Mouse (Mus musculus) heart, embryonic 14.5 days (tissue): Measurements from ENCODE around the gene Efna1. TPM values are rescaled to one million over a fixed set of nuclear protein-coding genes. Genes with fewer than 3 reads are reported as not detected.

Source experiments
- ATAC-seq: fragments of 200-750 bp; cut with Nextera tagmentation; 2 replicates; pipeline ENCODE4 v1.8.0; 2017; ENCODE audit warnings: low read depth, moderate TSS enrichment; ENCODE audit not compliant: insufficient number of reproducible peaks, insufficient read depth, low FRiP score
- H3K27ac ChIP-seq, 2 experiments: fragments of 200-500 bp in 1 of 2; fragments of 300-500 bp in 1 of 2; sonication (generic) in 1 of 2; replicated peaks in 1 of 2; 2 replicates each; pipeline ENCODE4 v1.5.1; 2012 to 2014; ENCODE audit warnings: low read depth in 2 of 2, low read length in 2 of 2, control low read depth in 1 of 2, mild to moderate bottlenecking in 1 of 2, mixed read lengths in 1 of 2; ENCODE audit not compliant: control insufficient read depth in 1 of 2, insufficient read depth in 1 of 2
- H3K27me3 ChIP-seq: fragments of 300-500 bp; sonication (generic); 2 replicates; pipeline ENCODE4 v1.6.1; 2014; ENCODE audit warnings: mild to moderate bottlenecking, low read length, control low read depth; ENCODE audit not compliant: control insufficient read depth, insufficient read depth
- H3K36me3 ChIP-seq: fragments of 300-500 bp; sonication (generic); 2 replicates; pipeline ENCODE4 v1.6.1; 2014; ENCODE audit warnings: mild to moderate bottlenecking, control low read depth, low read length, mixed read lengths; ENCODE audit not compliant: control insufficient read depth, insufficient read depth
- H3K4me1 ChIP-seq, 2 experiments: fragments of 200-500 bp in 1 of 2; fragments of 300-500 bp in 1 of 2; sonication (generic) in 1 of 2; 2 replicates each; pipeline ENCODE4 v1.6.1; 2012 to 2014; ENCODE audit warnings: low read length in 2 of 2, control low read depth in 1 of 2, mixed read lengths in 1 of 2; ENCODE audit not compliant: control insufficient read depth in 2 of 2, insufficient read depth in 2 of 2
- H3K4me2 ChIP-seq: fragments of 300-500 bp; sonication (generic); 2 replicates; pipeline ENCODE4 v1.6.1; 2014; ENCODE audit warnings: mild to moderate bottlenecking, low read length
- H3K4me3 ChIP-seq, 2 experiments: fragments of 200-500 bp in 1 of 2; fragments of 300-500 bp in 1 of 2; sonication (generic) in 1 of 2; 2 replicates each; pipeline ENCODE4 v1.5.1; 2012 to 2014; ENCODE audit warnings: low read length in 2 of 2, mild to moderate bottlenecking in 2 of 2, control low read depth in 1 of 2, low read depth in 1 of 2, moderate library complexity in 1 of 2; ENCODE audit not compliant: control insufficient read depth in 1 of 2, insufficient read depth in 1 of 2
- H3K9ac ChIP-seq: fragments of 300-500 bp; sonication (generic); 2 replicates; pipeline ENCODE4 v1.6.1; 2014; ENCODE audit warnings: mild to moderate bottlenecking, low read length
- H3K9me3 ChIP-seq: fragments of 300-500 bp; sonication (generic); 2 replicates; pipeline ENCODE4 v1.6.1; 2016; ENCODE audit warnings: low read length, control low read depth; ENCODE audit not compliant: control insufficient read depth
- WGBS: fragments of 180-500 bp; shearing (Covaris S2); extraction: QIAGEN DNeasy Blood & Tissue Kit; methylation state at CpG from one replicate; pipeline ENCODE4 v1.1.7; 2014; 5-methylcytosine and 5-hydroxymethylcytosine counted together
- polyA plus RNA-seq: library from polyadenylated mRNA; unstranded; fragments of >200 nt; fragmentation: Nextera tagmentation; extraction: Ambion mirVana; gene quantifications from 2 replicates; pipeline ENCODE4 v1.2.1, GENCODE M21; 2014

Efna1 gene
- polyA plus RNA-seq, 1 experiment from 2014 or later: 38.4 TPM

- under 1% methylated on average over 59 of the region's 66 CpGs for WGBS
- H3K27ac ChIP-seq: no peak overlapping the region
- H3K9me3 ChIP-seq: no peaks in the 10 kb centered on the region
- peak overlapping the region; percentile 62 for H3K9ac ChIP-seq
- H3K36me3 ChIP-seq: no peaks in the 10 kb centered on the region
- no peak for ATAC-seq
- peak overlapping the region; percentile 99 for H3K4me2 ChIP-seq
- peaks cover 62% of the 10 kb centered on the region for H3K27me3 ChIP-seq
- peak overlapping the region; percentile 51 to 56 for H3K4me3 ChIP-seq
- peaks cover 26 to 42% of the 10 kb centered on the region in 2 experiments; a peak in 3 of 4 replicates for H3K4me1 ChIP-seq
Observed at GRCm38 (mm10) chr3:89321183-89322130, 40.5 kb upstream of the Efna1 start.

GRCm38 (mm10) chr3:89320581-89321182 is 39.7 kb upstream of the Efna1 start:
- Histone ChIP-seq H3K4me3 (peak overlapping the region; percentile 51 to 56), H3K4me2 (peak overlapping the region; percentile 99), H3K36me3 (no peaks in the 10 kb centered on the region), H3K27me3 (peaks cover 62% of the 10 kb centered on the region), H3K9me3 (no peaks in the 10 kb centered on the region), H3K4me1 (peaks cover 29 to 50% of the 10 kb centered on the region in 2 experiments; a peak in 3 of 4 replicates), H3K9ac (peak overlapping the region; percentile 62; the same call in 1 of the 2 replicates), H3K27ac (no peak overlapping the region)
- ATAC-seq: no peak
- under 1% methylated on average over 41 of the region's 41 CpGs for WGBS

- H3K4me1 ChIP-seq: peaks cover 35 to 59% of the 10 kb centered on the region in 2 experiments
- no peaks in the 10 kb centered on the region for H3K9me3 ChIP-seq
- peaks cover 62% of the 10 kb centered on the region for H3K27me3 ChIP-seq
- H3K36me3 ChIP-seq: no peaks in the 10 kb centered on the region
- H3K27ac ChIP-seq: no peak overlapping the region
- H3K4me2 ChIP-seq: peak overlapping the region; percentile 99
- H3K9ac ChIP-seq: peak overlapping the region; percentile 22
- peak overlapping the region; percentile 30 to 56 for H3K4me3 ChIP-seq
- WGBS: 3% methylated on average over 58 of the region's 58 CpGs
- ATAC-seq: no peak
Observed at GRCm38 (mm10) chr3:89319591-89320350, 38.8 kb upstream of the Efna1 start.

GRCm38 (mm10) chr3:89318971-89319590 is 38.1 kb upstream of the Efna1 start:
- ATAC-seq: no peak
- peak overlapping the region; percentile 22; the same call in 1 of the 2 replicates for H3K9ac ChIP-seq
- H3K4me1 ChIP-seq: peaks cover 41 to 64% of the 10 kb centered on the region in 2 experiments

GRCm38 (mm10) chr3:89318316-89318715 is 37.4 kb upstream of the Efna1 start:
- 71% methylated on average over 8 of the region's 8 CpGs for WGBS

More at GRCm38 (mm10) chr3:89318971-89319590, 38.1 kb upstream of the Efna1 start:
- Histone ChIP-seq H3K27me3 (peaks cover 62% of the 10 kb centered on the region), H3K36me3 (no peaks in the 10 kb centered on the region), H3K4me2 (peak overlapping the region; percentile 99), H3K27ac (no peak overlapping the region), H3K4me3 (peak overlapping the region; percentile 30 to 56; a peak in 2 of 4 replicates), H3K9me3 (no peaks in the 10 kb centered on the region)
- 11% methylated on average over 21 of the region's 21 CpGs for WGBS

GRCm38 (mm10) chr3:89317246-89317645 is 36.3 kb upstream of the Efna1 start:
- Histone ChIP-seq H3K4me1 (peaks cover 41 to 59% of the 10 kb centered on the region in 2 experiments), H3K4me2 (no peak overlapping the region)

More at GRCm38 (mm10) chr3:89318316-89318715, 37.4 kb upstream of the Efna1 start:
- no peaks in the 10 kb centered on the region for H3K9me3 ChIP-seq
- no peaks in the 10 kb centered on the region for H3K36me3 ChIP-seq
- H3K27me3 ChIP-seq: peaks cover 62% of the 10 kb centered on the region
- ATAC-seq: no peak
- peaks cover 41 to 65% of the 10 kb centered on the region in 2 experiments for H3K4me1 ChIP-seq
- no peak overlapping the region for H3K27ac ChIP-seq
- no peak overlapping the region for H3K4me2 ChIP-seq
- no peak overlapping the region for H3K4me3 ChIP-seq
- H3K9ac ChIP-seq: no peak overlapping the region

More at GRCm38 (mm10) chr3:89317246-89317645, 36.3 kb upstream of the Efna1 start:
- Histone ChIP-seq H3K4me3 (no peak overlapping the region), H3K27ac (no peak overlapping the region), H3K27me3 (peaks cover 52% of the 10 kb centered on the region), H3K9ac (no peak overlapping the region; the same call in 1 of the 2 replicates), H3K36me3 (no peaks in the 10 kb centered on the region), H3K9me3 (no peaks in the 10 kb centered on the region)
- ATAC-seq: no peak
- 52% methylated on average over 6 of the region's 6 CpGs for WGBS
